Mouse (Mus musculus) brain, embryonic 14.5 days (tissue): ENCODE measurements around the gene Pex5l. TPM values are rescaled to one million over a fixed set of nuclear protein-coding genes. Genes with fewer than 3 reads are reported as not detected.

Source experiments
- DNase-seq: peaks from one replicate; pipeline ENCODE4 v3.0.0-alpha.2; 2011; ENCODE audit warnings: low read depth
- CTCF ChIP-seq: fragments of 200-500 bp; IDR thresholded peaks from 2 replicates; pipeline ENCODE4 v1.5.1; 2012; ENCODE audit warnings: inconsistent platforms, mild to moderate bottlenecking, moderate library complexity, borderline replicate concordance; ENCODE audit not compliant: insufficient read depth, insufficient read length; ENCODE audit errors: extremely low read depth
- POLR2A ChIP-seq: fragments of 200-500 bp; IDR thresholded peaks from 2 replicates; pipeline ENCODE4 v1.6.1; 2012; ENCODE audit warnings: mild to moderate bottlenecking, inconsistent platforms, borderline replicate concordance; ENCODE audit not compliant: poor library complexity, insufficient read depth, insufficient read length, severe bottlenecking; ENCODE audit errors: extremely low read depth
- polyA plus RNA-seq: library from polyadenylated mRNA; depleted of rRNA; stranded (reverse); fragments of >200 nt; gene quantifications from 2 replicates; pipeline ENCODE4 v1.2.3, GENCODE M21; 2012

Pex5l gene
- polyA plus RNA-seq, 1 experiment = 8.3 TPM

GRCm38 (mm10) chr3:32908400-32908799, 234.6 kb downstream of the Pex5l start:
- TF ChIP-seq POLR2A (no peak), CTCF (no peak)
- DNase-seq = no peak

GRCm38 (mm10) chr3:32905850-32906779, 236.9 kb downstream of the Pex5l start:
- peak; percentile 82 for DNase-seq
- TF ChIP-seq CTCF (no peak), POLR2A (no peak)

- no peak for DNase-seq
- no peak for TF ChIP-seq POLR2A
- no peak for TF ChIP-seq CTCF
These were observed 238.4 kb downstream of the Pex5l start for GRCm38 (mm10) chr3:32904599-32904998.

GRCm38 (mm10) chr3:32903462-32903861, 239.6 kb downstream of the Pex5l start:
- DNase-seq = peak; percentile 8
- no peak for TF ChIP-seq POLR2A
- no peak for TF ChIP-seq CTCF
